Mouse (Mus musculus) midbrain, postnatal 0 days (tissue): Measurements from ENCODE around the gene Gtf2ird1. TPM values are rescaled to one million over a fixed set of nuclear protein-coding genes. Genes with fewer than 3 reads are reported as not detected.
"Not testable (repeated sequence)": the region's sequence is repeated elsewhere in the genome, so short reads cannot be mapped to it uniquely, and the experiment has no call there.

ENCODE experiments used
- ATAC-seq: fragments of 200-750 bp; cut with Nextera tagmentation; 2 replicates; pipeline ENCODE4 v1.8.0; 2017; ENCODE audit warnings: moderate number of reproducible peaks, mild to moderate bottlenecking, moderate TSS enrichment, moderate library complexity; ENCODE audit not compliant: low FRiP score
- DNase-seq: peaks from one replicate; pipeline ENCODE4 v3.0.0-alpha.2; 2015; ENCODE audit warnings: low spot score
- H3K27ac ChIP-seq: fragments of 300-500 bp; sonication (generic); 2 replicates; pipeline ENCODE4 v1.5.1; 2014; ENCODE audit warnings: low read depth, mild to moderate bottlenecking, low read length, mixed read lengths
- H3K27me3 ChIP-seq: fragments of 300-500 bp; sonication (generic); 2 replicates; pipeline ENCODE4 v1.6.1; 2014; ENCODE audit warnings: low read length, control low read depth, mixed read lengths; ENCODE audit not compliant: insufficient read depth
- H3K36me3 ChIP-seq: fragments of 300-500 bp; sonication (generic); 2 replicates; pipeline ENCODE4 v1.6.1; 2014; ENCODE audit warnings: low read length, control low read depth, mixed read lengths; ENCODE audit not compliant: insufficient read depth
- H3K4me1 ChIP-seq: fragments of 300-500 bp; sonication (generic); 2 replicates; pipeline ENCODE4 v1.6.1; 2014; ENCODE audit warnings: mild to moderate bottlenecking, control low read depth, antibody characterized with exemption, low read length, mixed read lengths; ENCODE audit not compliant: insufficient read depth
- H3K4me2 ChIP-seq: fragments of 300-500 bp; sonication (generic); 2 replicates; pipeline ENCODE4 v1.6.1; 2014; ENCODE audit warnings: low read depth, mild to moderate bottlenecking, low read length, mixed read lengths; ENCODE audit not compliant: poor library complexity, severe bottlenecking
- H3K4me3 ChIP-seq: fragments of 300-500 bp; sonication (generic); 2 replicates; pipeline ENCODE4 v1.5.1; 2014; ENCODE audit warnings: low read depth, mild to moderate bottlenecking, low read length, moderate library complexity
- H3K9ac ChIP-seq: fragments of 300-500 bp; sonication (generic); replicated peaks from 2 replicates; pipeline ENCODE4 v1.6.1; 2014; ENCODE audit warnings: mild to moderate bottlenecking, low read length, moderate library complexity, mixed read lengths; ENCODE audit not compliant: poor library complexity, severe bottlenecking
- H3K9me3 ChIP-seq: fragments of 300-500 bp; sonication (generic); 2 replicates; pipeline ENCODE4 v1.6.1; 2016; ENCODE audit warnings: low read length, control low read depth
- CTCF ChIP-seq: IDR thresholded peaks from 2 replicates; pipeline ENCODE4 v1.5.1; 2016; ENCODE audit warnings: antibody characterized with exemption, mild to moderate bottlenecking
- WGBS: fragments of 180-500 bp; shearing (Covaris S2); extraction: QIAGEN DNeasy Blood & Tissue Kit; methylation state at CpG from one replicate; pipeline ENCODE4 v1.1.7; 2014; 5-methylcytosine and 5-hydroxymethylcytosine counted together
- polyA plus RNA-seq: library from polyadenylated mRNA; unstranded; fragments of >200 nt; fragmentation: Nextera tagmentation; extraction: Ambion mirVana; gene quantifications from 2 replicates; pipeline ENCODE4 v1.2.1, GENCODE M21; 2015
- total RNA-seq: library from RNA; depleted of rRNA; stranded (reverse); fragments of >200 nt; gene quantifications from 2 replicates; pipeline ENCODE4 v1.2.3, GENCODE M21; 2014

Gene Gtf2ird1
- total and polyA plus RNA-seq, 2 experiments from 2014 or later = 53.4 to 54.3 TPM

- no peak for TF ChIP-seq CTCF
- no peak for DNase-seq
- Histone ChIP-seq H3K4me2 (no peak overlapping the region), H3K27me3 (no peaks in the 10 kb centered on the region), H3K36me3 (no peaks in the 10 kb centered on the region), H3K9ac (no peak overlapping the region), H3K4me1 (peaks cover 3% of the 10 kb centered on the region; the same call in 1 of the 2 replicates), H3K4me3 (no peak overlapping the region), H3K27ac (no peak overlapping the region), H3K9me3 (no peaks in the 10 kb centered on the region)
- 94% methylated on average over 3 of the region's 3 CpGs for WGBS
- ATAC-seq = no peak
These were observed 1.9 kb upstream of the Gtf2ird1 start for GRCm38 (mm10) chr5:134458416-134458815.

GRCm38 (mm10) chr5:134457371-134457770 is 855 bp upstream of the Gtf2ird1 start:
- no peaks in the 10 kb centered on the region for H3K27me3 ChIP-seq
- no peak for DNase-seq
- ATAC-seq = no peak
- H3K4me2 ChIP-seq = 0 out of 2 replicates have a peak overlapping the region, but pooled peaks have one; percentile 81
- H3K27ac ChIP-seq = peak overlapping the region; percentile 89; the same call in 1 of the 2 replicates
- WGBS = 93% methylated on average over 2 of the region's 2 CpGs
- no peaks in the 10 kb centered on the region for H3K36me3 ChIP-seq
- peaks cover 3% of the 10 kb centered on the region; the same call in 1 of the 2 replicates for H3K4me1 ChIP-seq
- H3K4me3 ChIP-seq = peak overlapping the region; percentile 68; the same call in 1 of the 2 replicates
- H3K9ac ChIP-seq = no peak overlapping the region
- H3K9me3 ChIP-seq = no peaks in the 10 kb centered on the region
- no peak for TF ChIP-seq CTCF

GRCm38 (mm10) chr5:134455914-134456423 is 547 bp downstream of the Gtf2ird1 start:
- no peaks in the 10 kb centered on the region for H3K36me3 ChIP-seq
- no peak for TF ChIP-seq CTCF
- 1% methylated on average over 13 of the region's 17 CpGs for WGBS
- peak; percentile 80 for DNase-seq
- no peaks in the 10 kb centered on the region for H3K27me3 ChIP-seq
- H3K9me3 ChIP-seq = no peaks in the 10 kb centered on the region
- peak; percentile 65 for ATAC-seq
- H3K9ac ChIP-seq = peak overlapping the region; percentile 91
- H3K4me2 ChIP-seq = peak overlapping the region; percentile 81
- peaks cover 3% of the 10 kb centered on the region; the same call in 1 of the 2 replicates for H3K4me1 ChIP-seq
- H3K27ac ChIP-seq = peak overlapping the region; percentile 89
- H3K4me3 ChIP-seq = peak overlapping the region; percentile 68

- no peak for TF ChIP-seq CTCF
- under 1% methylated on average over 21 of the region's 21 CpGs for WGBS
- peak; percentile 40 for DNase-seq
- Histone ChIP-seq H3K4me1 (peaks cover 3% of the 10 kb centered on the region; the same call in 1 of the 2 replicates), H3K9ac (peak overlapping the region; percentile 91), H3K4me2 (peak overlapping the region; percentile 81), H3K27ac (peak overlapping the region; percentile 89), H3K36me3 (no peaks in the 10 kb centered on the region), H3K27me3 (no peaks in the 10 kb centered on the region), H3K4me3 (peak overlapping the region; percentile 68), H3K9me3 (no peaks in the 10 kb centered on the region)
- peak; percentile 29; the same call in 1 of the 2 replicates for ATAC-seq
These were observed 1.2 kb downstream of the Gtf2ird1 start for GRCm38 (mm10) chr5:134455186-134455895.

DNA sequence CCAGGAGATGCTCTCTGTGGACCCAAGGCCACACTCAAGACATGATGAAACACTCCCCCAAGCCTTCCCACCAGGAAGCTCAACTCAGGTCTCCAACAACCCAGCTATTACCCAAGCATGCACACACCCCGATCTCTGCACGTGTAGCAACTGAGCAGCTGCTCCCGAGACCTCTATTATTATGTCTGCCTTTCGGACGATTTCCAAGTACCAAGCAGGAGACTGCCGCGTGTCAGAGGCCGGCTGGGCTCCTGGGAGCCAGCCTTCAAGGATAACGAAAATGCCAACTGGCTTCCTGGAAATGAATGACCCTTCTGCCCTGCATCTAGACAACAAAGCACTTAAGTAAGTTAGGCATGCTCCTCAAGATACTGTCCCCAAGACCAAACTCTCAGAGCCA is 2.1 kb downstream of the Gtf2ird1 start:
- Histone ChIP-seq H3K4me3 (peak overlapping the region; percentile 68), H3K9ac (peak overlapping the region; percentile 91), H3K27me3 (no peaks in the 10 kb centered on the region), H3K36me3 (no peaks in the 10 kb centered on the region), H3K9me3 (no peaks in the 10 kb centered on the region), H3K4me2 (peak overlapping the region; percentile 81), H3K27ac (no peak overlapping the region), H3K4me1 (peaks cover 3% of the 10 kb centered on the region; the same call in 1 of the 2 replicates)
- ATAC-seq (no peak), DNase-seq (no peak)
- TF ChIP-seq CTCF = no peak
- WGBS = 13% methylated on average over 9 of the region's 9 CpGs

DNA sequence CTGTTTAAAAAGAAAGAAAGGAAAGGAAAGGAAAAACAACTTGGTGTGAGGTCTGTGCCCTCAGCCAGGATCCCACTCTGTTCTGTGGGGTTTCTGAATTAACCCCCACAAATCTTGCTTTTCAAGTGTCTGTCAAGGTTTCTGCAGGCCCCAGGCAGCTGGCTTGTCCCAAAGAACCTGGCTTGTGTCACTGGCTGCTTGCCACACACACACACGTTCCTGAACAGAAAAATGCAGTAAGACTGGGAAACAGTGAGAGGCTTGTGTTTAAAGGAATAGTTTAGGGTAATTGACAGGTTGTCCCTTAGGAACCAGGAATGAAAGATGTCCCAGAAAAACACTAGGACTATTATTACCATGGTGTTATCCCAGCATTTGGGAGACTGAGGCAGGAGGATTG is 2.9 kb downstream of the Gtf2ird1 start:
- Histone ChIP-seq H3K27ac (no peak overlapping the region), H3K9me3 (no peaks in the 10 kb centered on the region), H3K27me3 (no peaks in the 10 kb centered on the region), H3K9ac (no peak overlapping the region), H3K36me3 (no peaks in the 10 kb centered on the region), H3K4me3 (peak overlapping the region; percentile 68; the same call in 1 of the 2 replicates), H3K4me1 (peaks cover 3% of the 10 kb centered on the region; the same call in 1 of the 2 replicates), H3K4me2 (peak overlapping the region; percentile 81; the same call in 1 of the 2 replicates)
- no peak for TF ChIP-seq CTCF
- DNase-seq (peak; percentile 60), ATAC-seq (no peak)
- WGBS = 17% methylated on average over 1 of the region's 1 CpGs

DNA sequence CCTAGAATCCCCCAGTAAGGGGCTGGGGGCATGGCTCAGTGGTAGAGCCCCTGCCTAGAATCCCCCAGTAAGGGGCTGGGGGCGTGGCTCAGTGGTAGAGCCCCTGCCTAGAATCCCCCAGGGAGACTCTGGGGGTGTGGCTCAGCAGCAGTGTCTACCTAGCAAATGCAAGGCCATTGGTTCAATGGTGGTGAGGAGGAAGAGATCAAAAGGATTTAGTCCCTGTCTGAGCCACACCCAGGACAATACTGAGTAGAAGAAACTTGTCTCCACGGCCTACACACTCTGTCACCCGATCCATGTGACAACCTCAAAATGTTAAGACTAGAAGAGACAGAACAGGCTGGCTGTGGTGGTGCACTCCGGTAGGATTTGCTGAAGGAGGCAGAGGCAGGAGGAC is 9.8 kb downstream of the Gtf2ird1 start:
- H3K9me3 ChIP-seq, H3K4me3 ChIP-seq, H3K27me3 ChIP-seq, H3K9ac ChIP-seq, ATAC-seq, H3K4me2 ChIP-seq, H3K36me3 ChIP-seq, DNase-seq, H3K27ac ChIP-seq, H3K4me1 ChIP-seq: not testable (repeated sequence)
- WGBS = 99% methylated on average over 4 of the region's 4 CpGs
